Mouse (Mus musculus): ENCODE measurements at regions not wholly inside any gene's neighbourhood (a gene's known extent, or its start where the extent isn't known, plus 50 kb on each side); places are given as distances from the start of the nearest gene placed in this dataset.

GRCm38 (mm10) chr3:52453041-52453440, 184.9 kb downstream of the Foxo1 start:
- no peak for DNase-seq (ENCODE audit: low read depth, low spot score)

DNA sequence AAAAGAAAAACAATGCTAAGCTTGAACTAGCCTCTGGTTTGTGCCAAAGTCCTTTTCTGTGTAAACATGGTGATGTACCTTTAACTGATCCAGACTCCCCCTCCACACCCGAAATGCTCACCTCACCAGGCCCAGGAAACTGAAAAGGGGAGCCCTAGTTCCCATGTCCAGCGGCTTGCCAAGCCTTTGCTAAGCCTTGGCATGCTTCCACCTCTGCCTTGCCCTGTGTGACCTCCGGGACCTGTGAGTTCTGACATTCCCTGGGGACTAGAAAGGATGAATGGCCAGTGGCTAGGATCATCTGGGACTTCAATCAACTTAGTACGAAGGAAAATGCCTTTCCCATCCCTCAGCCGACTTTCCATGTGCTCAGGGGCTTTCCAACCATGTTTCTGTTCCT, 184.2 kb downstream of the Foxo1 start:
- no peak for DNase-seq (ENCODE audit: low read depth, low spot score)

GRCm38 (mm10) chr3:52446991-52447390, 178.9 kb downstream of the Foxo1 start:
- DNase-seq (ENCODE audit: low read depth, low spot score), result no peak

- DNase-seq (ENCODE audit: low read depth, low spot score), result no peak
These were observed 178.4 kb downstream of the Foxo1 start for GRCm38 (mm10) chr3:52446500-52446899.

GRCm38 (mm10) chr3:52444420-52445119, 176.4 kb downstream of the Foxo1 start:
- no peak for DNase-seq (ENCODE audit: low read depth, low spot score)

- DNase-seq (ENCODE audit: low read depth, low spot score), result no peak
These were observed 175.7 kb downstream of the Foxo1 start for GRCm38 (mm10) chr3:52443856-52444255.

GRCm38 (mm10) chr3:52429014-52429589, 161.0 kb downstream of the Foxo1 start:
- no peak for DNase-seq (ENCODE audit: low read depth, low spot score)

GRCm38 (mm10) chr3:52422826-52423225, 154.7 kb downstream of the Foxo1 start:
- no peak for DNase-seq (ENCODE audit: low read depth, low spot score)

GRCm38 (mm10) chr3:52416261-52416660, 148.1 kb downstream of the Foxo1 start:
- peak; percentile 50 for DNase-seq (ENCODE audit: low read depth, low spot score)

DNA sequence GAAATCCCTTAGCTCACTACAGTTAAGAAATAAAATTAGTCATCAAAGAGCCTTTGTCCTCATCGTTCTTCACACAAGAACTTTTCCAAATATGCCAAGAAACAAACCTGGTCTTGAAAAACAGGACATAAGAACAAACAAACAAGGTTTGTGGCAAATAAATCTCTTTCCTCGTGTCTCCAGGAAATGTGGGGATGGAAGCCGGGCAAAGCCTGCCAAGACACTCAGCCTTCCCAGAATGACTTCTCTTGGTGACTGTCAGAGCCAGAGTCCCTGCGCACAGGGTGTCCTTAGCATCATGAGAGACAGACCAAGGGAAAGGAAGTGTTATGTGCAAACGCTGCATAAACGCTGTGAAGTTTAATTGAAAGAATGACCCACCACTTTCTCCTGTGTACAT, 147.2 kb downstream of the Foxo1 start:
- no peak for DNase-seq (ENCODE audit: low read depth, low spot score)

DNA sequence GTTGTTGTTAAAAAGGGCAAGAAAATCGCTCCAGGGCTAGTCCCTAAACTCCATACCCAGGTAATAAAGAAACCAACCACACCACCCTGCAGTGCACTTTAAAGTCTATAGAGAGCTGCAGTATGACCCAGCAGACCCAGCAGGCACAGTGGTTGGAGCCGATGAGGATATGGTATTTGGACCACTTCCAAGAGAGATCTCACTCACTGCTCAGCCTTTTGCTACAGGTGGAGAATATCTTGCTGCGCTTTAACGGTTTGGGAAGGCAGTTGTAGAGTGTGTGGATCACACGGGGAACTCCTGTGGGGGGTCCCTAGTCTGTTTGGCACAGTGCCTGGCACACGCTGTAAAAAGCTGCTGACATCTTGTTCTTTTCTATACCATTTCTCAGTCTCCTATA, 145.9 kb downstream of the Foxo1 start:
- no peak for DNase-seq (ENCODE audit: low read depth, low spot score)

DNA sequence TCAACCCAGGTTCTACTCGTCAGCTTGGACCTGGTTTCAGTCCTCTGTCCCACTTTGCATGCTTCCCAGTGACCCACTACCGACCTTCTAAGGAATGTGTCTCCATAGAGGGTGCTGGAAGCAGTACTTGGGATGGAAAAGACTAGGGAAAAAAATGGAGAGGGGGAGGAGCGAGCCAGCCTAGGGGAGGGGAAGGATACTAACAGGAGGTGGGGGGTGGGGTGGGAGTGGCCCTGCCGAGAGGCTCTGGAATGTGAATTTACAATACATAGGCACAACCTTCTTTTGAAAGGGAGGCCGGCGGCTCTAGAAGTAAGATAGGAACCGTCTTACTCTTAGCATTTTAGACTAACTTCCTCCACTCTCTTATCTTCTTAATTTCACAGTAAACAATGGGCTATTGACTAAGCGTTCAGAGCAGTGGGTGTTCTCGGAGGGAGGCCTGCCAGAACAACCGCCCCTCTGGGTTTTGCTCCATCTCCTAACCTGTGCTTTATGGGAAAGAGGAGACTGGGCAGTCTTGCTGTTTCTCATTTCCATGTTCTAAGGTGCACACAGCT, 145.1 kb downstream of the Foxo1 start:
- DNase-seq (ENCODE audit: low read depth, low spot score), result peak; percentile 98

DNA sequence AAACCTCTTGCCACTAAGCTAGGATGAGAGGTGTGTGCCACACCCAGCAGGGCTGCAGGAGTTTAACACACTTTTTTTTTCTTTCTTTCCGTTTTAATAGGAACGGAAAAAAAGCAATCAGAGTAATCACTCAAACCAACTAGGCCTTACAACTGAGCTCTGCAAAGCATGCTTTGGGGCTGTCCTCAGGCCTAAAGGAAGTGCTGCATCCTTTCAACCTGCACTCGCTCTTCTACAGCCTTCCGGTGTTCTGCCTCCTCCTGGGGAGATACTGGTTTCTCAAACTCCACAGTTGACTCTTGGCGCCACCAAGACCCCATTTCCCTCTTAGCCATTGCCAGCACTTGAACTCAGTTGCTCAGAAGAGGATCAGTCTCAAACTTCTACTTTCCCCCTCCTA, 143.2 kb downstream of the Foxo1 start:
- DNase-seq (ENCODE audit: low read depth, low spot score), result no peak

DNA sequence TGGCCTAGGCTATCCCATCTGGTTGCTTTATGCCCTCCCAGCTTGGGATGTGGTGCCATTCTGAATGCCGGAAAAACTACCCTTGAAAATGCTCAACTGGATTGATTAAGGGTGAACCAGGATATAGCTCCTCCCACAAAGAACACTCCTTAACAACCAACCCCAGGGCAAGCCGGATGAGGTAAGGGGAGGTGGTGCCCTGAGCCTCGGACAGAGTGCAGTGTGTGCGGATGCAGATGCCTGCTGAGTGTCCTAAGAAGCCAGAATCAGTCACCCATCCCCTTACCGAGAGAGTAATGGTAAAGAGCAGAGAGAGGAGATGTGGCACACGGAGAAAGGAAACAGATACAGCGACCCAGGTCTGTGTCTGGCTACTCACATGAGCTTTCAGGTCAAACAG, 141.3 kb downstream of the Foxo1 start:
- DNase-seq (ENCODE audit: low read depth, low spot score), result no peak

DNA sequence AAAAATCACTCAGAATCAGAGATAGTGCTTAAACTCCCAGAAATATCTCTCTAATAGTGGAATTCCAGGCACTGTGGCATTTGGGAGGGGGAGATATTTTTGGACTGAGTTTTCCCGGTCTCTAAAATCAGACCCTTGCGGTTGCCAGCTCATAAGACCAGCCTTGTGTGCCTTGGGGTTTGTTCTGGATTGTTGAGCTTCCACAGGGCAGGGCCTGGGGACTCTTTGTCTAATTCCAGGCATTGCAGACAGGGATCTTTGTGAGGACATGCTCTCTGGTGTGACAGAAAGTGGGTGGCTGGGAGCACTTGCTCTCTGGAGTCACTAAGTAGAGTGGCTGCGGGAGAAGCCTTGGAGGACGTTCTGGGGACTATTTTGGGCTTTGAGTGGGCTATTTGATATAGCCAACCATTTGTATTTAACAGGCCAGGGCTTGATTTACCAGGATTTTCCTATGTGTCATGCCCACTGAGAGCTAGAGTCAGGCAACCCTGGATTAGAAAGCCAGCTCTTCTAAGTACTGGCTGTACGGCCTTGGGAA, 138.7 kb downstream of the Foxo1 start:
- DNase-seq (ENCODE audit: low read depth, low spot score), result no peak

- DNase-seq (ENCODE audit: low read depth, low spot score), result peak; percentile 70
These were observed 136.5 kb downstream of the Foxo1 start for GRCm38 (mm10) chr3:52404636-52405035.

- no peak for DNase-seq (ENCODE audit: low read depth, low spot score)
These were observed 134.9 kb downstream of the Foxo1 start for GRCm38 (mm10) chr3:52403032-52403431.

Measured in ZHBTc4 (cell line).